Mouse (Mus musculus) lung, postnatal 0 days (tissue): ENCODE measurements at regions not wholly inside any gene's neighbourhood (a gene's known extent, or its start where the extent isn't known, plus 50 kb on each side); places are given as distances from the start of the nearest gene placed in this dataset.

Experiments
- CTCF ChIP-seq: IDR thresholded peaks from 2 replicates; pipeline ENCODE4 v1.5.1; 2016; ENCODE audit warnings: antibody characterized with exemption, mild to moderate bottlenecking
- EP300 ChIP-seq: IDR thresholded peaks from 2 replicates; pipeline ENCODE4 v1.6.1; 2016; ENCODE audit warnings: antibody characterized with exemption, mild to moderate bottlenecking, control low read depth

DNA sequence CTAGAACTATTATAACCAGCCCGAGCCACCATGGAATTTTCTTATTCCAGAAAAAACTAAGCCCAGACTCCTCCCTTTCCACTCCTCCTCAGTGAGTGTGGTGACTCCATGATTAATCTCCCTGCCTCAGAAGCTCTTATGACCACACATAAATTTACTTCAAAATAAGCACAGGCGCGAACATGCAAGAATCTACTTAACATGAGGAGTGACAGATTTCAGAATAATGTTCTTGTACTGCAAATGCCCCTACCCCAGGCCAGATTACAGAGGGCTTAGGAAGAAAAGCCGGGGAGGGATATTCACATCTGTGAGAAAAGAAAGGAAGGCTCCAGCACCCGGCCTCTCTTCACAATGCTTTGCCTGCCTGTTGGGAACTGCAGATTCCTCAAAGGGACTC lies 208.7 kb upstream of the Lrtm1 start:
- TF ChIP-seq CTCF, result no peak
- TF ChIP-seq EP300, result no peak
